Mouse (Mus musculus): ENCODE measurements at regions not wholly inside any gene's neighbourhood (a gene's known extent, or its start where the extent isn't known, plus 50 kb on each side); places are given as distances from the start of the nearest gene placed in this dataset.

DNA sequence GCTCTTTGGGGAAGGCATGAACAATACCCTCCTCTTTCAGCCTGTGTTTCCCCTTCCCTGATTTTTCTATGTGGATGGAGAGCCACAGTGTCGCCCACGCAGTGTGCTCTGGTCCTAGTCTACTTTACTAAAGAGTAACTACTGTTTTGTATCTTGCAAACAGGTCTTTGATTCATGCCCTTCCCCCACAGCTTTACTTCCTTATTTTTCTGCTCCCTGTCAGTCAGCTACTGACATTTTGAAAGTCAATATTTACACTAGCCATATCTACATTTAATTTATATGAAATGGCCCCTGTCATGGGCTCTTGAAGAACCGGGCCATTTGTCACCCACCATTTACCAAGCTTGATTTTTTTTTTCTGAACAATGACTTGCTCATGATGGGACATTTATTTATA lies 168.7 kb upstream of the Stt3b start:
- no peak for DNase-seq (ENCODE audit: extremely low read depth, low read depth, low spot score)

DNA sequence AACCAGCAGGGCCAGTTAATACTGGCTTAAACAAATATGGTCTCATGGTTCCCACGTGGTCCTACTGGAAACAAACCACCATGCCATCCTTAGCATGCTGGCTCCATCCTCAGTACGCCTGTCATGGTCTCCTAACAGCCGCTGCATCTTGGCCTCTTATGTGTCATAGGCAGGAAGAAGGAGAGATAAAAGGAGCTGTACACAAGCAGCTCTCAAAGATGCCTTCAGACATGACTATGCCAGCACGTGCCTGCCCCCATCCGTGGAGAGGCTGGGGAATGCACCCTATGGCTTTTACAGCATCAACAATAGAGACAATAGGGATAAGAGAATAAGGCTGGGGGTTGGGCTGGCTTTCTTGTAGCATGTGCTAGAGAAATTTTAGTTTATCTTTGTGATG lies 171.0 kb upstream of the Stt3b start:
- no peak for DNase-seq (ENCODE audit: extremely low read depth, low read depth, low spot score)

DNA sequence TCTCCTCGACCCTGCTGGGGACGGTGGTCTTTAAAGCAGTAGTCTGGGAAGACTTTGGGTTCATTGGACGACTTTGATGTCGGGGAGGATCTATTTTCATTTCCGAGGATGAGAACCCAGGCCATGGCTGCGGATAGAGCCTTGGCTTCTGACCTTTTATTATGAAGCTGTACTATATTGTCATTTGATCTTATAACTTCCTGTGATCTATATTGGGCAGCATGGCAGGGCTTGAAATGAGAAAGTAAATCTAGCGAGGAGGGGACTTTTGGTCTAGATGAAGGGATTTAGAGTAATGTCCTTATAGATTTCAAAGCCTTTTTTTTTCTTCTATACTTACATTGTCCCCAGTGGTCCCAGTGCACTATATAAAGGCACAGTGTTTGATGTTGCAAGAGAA lies 172.8 kb upstream of the Stt3b start:
- no peak for DNase-seq (ENCODE audit: extremely low read depth, low read depth, low spot score)

DNA sequence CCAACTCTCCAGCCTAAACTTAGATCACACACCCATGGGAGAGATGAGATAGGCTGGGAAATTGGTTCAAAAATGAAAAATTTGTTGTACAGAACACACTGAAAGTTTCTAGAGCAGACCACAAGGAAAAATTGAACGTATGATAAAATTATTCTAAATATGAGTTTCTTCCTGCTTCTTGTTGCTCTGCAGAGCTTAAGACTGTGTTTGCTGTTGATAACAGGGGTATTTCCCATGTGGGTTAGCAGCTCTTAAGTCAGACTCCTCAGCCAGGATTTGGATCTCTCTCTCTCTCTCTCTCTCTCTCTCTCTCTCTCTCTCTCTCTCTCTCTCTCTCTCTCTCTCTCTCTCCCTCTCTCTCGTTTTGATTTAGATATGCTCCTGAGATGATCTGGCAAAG lies 173.5 kb upstream of the Stt3b start:
- DNase-seq (ENCODE audit: extremely low read depth, low read depth, low spot score), result no peak

DNA sequence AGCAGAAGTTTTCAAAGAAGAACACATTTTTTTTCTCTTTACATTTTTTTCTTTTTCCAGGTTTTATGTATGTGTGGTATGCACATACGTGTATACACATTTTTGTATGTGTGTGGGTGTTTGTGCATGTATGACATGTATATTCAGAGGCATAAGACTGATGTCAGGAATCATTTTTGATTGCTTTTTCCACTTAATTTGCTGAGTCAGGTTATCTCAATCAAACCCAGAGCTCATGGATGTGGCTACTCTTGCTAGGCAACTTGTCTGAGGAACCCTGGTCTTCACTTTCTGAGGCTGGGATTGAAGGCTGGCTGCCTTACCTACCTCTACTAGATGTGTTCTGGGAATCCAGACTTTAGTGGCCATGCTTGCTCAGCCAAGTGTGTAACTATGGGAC lies 174.2 kb upstream of the Stt3b start:
- no peak for DNase-seq (ENCODE audit: extremely low read depth, low read depth, low spot score)

DNA sequence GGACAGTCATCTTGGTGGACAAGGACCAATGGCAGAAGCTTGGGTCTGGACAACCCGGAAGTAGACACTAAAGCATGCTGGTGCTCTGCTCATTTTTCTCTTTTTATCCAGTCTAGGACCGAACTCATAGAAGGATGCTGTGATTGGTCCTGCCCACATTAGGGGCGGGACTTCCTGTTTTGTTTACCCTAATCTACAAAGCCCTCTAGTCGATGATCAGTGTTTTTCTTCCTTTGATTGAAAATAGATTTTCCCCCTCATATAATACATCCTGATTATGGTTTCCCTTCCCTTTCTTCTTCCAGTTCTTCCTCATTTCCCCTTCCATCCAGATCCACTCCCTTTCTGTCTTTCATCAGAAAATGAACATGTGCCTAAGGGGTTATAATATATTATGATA lies 175.0 kb upstream of the Stt3b start:
- no peak for DNase-seq (ENCODE audit: extremely low read depth, low read depth, low spot score)

DNA sequence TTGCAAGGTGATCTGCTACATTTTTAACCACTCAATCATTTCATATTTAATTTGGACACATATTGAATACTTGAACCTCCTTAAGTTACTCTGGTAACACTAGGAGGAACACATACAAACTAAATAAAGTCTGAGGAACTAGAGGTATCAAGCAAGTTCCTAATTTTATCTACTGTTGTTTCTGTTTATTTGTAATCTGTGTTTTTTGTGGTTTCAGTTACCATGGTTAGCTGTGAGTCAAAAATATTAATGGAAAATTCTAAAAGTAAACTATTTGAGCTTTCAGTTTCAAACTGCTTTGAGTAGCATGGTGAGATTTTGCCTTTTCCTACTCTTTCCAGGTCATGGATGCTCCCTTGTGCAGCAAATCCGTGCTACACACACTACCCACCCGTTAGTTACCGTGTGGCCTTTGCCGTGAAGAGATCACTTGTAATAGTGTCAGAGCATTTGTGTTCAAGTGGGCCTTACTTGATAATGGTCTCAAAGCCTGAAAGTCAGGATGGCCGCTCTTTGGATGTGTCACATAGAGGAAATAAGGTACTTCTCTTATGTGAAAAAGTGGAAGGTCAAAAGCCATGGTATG lies 177.0 kb upstream of the Stt3b start:
- no peak for DNase-seq (ENCODE audit: extremely low read depth, low read depth, low spot score)

DNA sequence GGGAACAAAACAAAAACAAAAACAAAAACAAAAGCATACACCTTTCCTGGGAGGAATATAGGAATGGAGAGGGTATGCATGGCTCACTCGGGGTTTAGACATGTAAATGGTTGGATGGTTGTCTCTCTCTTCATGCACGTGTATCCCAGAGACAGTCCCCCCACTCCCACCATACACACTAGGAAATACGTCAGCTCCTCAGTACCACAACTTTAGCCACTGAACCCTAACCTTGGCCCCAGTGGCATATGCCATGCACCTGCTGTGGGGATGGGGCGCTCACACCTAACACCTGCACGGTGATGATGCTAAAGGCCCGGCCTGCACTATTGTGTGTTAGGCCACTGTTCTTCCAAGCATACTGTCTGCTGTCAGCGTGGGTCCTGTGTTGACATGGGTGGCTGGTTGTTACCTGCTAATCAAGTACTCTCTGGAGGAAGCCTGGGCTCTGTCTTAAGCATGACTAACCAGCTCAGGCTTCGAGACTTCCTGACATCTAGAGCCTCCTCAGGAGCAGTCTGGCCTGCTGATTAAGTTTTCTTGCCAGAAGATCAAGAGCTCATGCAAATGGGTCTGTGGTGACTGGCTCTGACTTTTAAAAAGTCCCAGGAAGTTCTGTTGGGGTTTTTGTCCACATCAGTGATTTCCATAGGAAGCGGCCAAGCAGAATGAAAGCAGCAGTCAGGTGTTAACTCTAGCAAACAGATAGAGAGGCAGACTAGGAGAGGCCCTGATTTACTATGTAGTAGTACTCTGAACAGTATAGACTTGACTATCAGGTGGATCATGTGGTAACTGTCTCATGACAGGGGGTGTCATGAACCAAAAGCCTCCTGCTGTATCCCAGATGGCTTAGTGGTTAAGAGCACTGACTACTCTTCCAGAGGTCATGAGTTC lies 178.9 kb upstream of the Stt3b start:
- no peak for DNase-seq (ENCODE audit: extremely low read depth, low read depth, low spot score)

DNA sequence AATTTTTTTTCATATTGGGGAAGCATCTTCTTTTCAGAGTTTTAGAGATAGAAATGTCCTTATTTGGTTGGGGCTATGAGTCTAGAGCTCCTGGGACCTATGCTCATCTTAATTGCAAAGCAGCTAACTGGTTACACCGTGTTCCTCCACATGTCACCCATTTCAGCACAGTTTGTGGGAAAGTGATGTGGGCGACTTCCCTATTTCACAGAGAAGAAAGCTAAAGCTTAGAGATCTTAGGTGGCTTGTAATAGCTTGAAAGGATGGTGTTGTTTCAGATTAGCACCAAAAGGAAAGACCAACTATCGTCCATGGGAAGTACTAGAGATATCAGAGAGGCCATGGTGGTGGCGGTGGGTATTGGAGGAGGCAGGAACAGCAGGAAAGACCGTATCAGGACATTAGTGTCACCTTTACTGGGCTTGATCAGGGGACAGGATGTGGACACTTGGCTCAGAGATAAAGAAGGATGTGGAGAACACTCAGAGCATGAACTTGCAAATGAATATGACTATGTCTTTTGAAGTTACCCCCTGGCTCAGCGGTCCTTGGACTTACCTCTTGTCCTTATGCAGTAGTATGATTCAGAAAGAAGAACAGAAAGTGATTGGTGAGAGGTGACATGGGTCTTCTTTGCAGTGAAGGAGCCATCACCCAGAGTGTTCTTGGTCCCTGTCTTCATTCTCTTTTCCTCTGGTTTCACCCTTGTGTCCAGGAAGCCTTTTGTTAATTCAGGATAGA lies 182.4 kb upstream of the Stt3b start:
- DNase-seq (ENCODE audit: extremely low read depth, low read depth, low spot score), result no peak

DNA sequence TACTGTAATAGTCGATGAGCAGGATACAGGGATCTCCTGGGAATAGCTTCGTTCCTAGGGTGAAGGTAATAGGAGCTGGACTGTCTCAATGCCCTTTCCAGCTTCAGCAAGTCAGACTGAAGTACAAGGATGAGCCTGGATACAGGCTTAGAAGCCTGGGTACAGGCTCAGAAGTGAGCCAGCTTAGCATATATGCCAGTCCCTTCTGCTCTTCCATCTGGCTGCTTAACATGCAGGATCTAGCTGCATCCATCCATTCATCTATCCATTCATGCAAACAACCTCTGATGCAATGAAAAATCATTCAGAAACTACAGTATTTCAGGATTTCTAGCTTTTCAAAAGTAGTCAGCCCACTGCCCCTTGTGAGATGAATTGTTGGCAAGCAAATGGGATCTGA lies 183.5 kb upstream of the Stt3b start:
- no peak for DNase-seq (ENCODE audit: extremely low read depth, low read depth, low spot score)

DNA sequence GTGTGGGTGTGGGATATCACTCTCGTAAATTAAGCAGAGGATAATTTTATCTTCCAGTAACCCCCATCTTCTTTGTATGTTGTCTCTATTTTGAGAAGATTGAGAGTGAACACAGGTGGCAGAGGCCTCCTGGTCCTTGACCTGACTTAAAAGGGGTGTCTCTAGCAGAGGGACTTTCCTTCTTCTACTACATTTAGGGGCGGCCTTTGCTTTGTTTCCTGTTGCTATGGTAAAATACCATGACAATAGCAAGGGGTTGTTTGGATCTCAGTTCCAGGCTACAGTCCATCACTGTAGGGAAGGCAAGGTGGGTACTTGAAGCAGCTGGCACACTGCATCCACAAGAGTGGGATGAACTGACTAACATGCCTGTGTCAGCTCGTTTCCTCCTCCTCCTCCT lies 189.3 kb upstream of the Stt3b start:
- no peak for DNase-seq (ENCODE audit: extremely low read depth, low read depth, low spot score)

DNA sequence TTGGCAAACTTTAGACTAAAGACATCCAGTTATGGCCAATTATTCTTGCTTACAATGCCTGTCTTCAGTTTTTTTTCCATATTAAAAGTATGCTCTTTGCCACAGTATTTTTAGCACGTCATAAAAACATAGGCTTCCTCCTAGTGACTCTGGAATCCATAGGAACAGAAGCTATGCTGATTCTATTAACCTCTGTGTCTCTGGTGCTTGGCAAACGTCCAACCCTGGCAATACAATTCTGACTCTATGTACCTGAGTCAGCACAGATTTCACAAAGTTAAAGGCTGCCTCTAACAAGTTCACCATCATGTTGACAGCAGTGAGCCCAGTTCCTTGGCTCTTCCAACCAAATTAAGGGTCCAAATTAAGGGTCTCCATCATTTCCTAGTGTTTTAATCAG lies 194.6 kb upstream of the Stt3b start:
- DNase-seq (ENCODE audit: extremely low read depth, low read depth, low spot score), result no peak

DNA sequence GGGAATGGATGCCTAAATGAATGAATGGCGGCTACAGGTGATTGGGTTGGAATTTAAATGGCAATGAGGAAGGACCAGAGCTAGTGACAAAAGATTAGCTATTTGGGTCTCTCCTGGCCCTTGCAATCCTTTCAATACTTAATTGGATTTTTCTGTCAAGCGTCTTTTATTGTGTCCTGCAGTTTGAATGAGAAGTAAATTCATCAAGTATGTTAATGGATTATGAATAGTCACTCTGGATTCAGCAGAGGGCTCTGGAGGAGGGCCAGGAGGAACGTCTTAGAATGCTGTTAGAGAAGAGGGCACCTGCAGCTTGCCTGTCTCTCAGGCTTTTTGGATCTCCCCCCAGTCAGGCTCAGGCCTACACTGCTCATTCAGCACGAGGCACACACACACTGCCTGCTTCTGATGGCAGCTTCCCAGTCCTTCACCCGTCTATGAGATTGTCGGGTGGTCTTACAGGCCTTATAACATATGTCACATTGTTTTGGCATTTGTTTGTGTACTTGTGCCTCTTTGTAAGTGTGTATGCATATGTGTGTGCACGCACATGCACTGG lies 197.0 kb upstream of the Stt3b start:
- no peak for DNase-seq (ENCODE audit: extremely low read depth, low read depth, low spot score)

DNA sequence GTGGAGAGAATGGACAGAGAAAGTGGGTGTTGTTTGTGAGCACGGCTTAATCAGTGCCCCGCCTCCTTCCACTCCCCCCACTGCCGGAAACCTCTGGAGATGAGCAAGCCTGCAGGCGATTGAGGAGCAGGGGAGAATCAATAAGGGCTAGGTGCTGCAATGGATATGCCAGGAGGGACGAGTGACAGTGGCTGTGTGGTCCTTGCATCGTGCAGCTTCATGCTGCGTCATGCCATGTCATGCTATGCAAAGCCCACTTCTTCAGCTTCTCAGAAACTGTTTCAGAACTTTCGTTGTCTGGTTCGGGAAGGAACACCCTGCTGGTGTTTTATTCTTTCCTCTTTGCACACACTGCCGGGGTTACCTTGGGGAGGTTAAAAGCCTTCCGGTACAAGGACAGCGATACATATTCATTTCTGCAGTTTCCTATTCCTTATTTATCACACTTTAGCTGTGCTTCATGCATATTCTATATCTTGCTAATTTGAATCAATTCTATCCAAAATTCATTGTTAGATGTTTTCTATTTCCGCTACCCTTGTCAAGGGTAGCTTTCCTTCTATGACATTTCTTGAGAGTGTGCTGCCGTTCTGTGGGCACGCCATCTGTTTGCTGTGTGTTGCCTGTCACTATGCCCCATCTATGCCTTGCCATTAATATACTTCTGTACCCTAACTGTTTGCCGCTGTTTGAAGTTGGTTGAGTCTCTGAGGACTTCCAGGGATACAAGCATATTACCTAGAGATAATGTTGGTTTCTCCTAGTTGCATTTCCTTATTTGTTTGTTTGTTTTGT lies 202.8 kb upstream of the Stt3b start:
- no peak for DNase-seq (ENCODE audit: extremely low read depth, low read depth, low spot score)

DNA sequence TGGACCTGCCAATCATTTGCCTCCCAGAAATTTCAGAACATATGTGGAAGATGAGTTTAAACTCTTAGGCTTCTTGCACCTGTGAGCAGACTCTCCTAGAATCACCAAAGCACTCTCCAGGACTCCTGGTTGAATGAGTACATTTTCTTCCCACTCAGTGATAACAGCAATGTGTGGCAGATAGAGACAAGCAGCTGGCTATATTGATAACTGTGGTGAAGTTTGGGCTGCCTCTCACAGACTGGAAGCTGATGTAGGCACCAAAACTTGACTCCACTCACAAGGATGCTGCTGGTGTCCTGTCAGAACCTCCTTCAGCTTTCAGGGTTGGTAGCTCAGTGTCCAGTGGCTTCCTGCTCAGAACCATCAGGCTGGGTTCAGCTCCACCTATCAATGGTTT lies 207.7 kb upstream of the Stt3b start:
- no peak for DNase-seq (ENCODE audit: extremely low read depth, low read depth, low spot score)

DNA sequence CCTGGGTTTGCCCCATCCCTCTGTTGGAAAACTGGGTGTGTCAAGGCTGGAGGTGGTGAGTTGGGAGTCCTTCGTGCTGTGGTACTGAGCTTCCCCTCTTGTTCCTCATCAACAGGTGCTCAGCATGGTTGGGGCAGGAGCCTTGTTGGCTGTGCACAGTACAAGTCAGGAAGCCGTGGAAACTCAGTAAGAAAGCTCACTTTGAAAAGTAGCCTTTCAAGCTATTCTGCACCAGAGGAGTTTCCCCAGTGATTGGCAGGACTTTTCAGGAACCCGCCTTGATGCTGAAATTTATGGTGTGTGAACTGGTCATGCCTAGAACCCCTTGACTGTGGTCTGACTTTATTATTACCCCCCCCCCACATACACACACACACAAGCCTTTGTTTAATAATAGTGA lies 213.9 kb upstream of the Stt3b start:
- DNase-seq (ENCODE audit: extremely low read depth, low read depth, low spot score), result no peak

DNA sequence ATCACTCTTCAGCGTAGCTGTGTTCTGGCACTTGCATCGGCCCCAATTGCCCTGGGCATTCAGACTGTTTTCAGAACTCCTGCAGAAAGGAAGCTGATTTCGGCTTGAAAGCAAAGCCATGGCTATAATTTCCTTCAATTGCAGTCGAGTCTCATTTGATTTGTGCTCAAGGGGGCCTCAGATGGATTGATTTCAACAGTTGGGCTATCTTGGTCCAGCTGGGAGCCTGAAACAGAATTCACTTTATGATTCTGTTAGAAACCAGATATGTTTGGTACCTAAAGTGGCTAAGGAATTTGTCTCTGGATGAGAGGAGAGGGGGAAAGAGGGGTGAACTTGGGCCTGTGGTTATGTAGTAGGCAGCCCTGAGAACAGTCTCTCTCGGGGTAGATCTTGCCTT lies 214.4 kb upstream of the Stt3b start:
- DNase-seq (ENCODE audit: extremely low read depth, low read depth, low spot score), result no peak

DNA sequence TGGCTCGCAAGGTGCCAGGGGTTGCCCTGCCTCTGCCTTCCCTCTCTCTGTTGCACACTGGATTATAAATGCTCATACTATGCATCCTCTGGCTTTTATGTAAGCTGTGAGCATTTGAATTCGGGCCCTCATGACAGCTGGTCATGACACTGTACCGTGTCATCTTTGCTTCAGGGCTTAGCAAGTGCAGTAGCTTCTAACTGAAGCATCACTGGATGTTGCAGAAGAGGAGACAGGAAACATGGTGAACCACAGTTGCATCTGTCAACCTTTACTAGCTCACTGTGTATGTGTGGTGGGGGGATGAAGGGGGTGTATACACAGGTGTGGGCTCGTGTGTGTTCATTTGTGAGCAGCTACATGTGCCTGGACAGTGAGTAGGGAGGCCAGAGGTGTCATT lies 216.1 kb upstream of the Stt3b start:
- DNase-seq (ENCODE audit: extremely low read depth, low read depth, low spot score), result no peak

DNA sequence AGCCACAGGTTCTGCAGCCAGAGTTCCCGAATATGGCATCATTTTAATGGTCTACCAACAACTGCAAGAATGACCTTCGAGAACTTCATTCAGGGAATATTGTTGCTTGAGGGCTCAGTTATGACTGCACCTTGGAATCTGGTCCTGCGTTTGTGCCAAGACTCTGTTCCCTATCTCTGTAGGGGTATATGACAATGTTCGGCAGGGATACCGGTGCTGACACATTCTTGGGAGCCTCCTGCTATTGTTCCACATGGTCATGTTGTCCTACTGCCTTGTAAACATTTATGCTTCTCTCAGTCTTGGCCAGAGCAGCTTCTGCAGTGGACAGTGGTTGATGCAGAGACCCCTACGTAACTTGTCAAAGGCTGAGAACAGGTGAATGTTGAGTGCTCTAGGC lies 216.8 kb upstream of the Stt3b start:
- DNase-seq (ENCODE audit: extremely low read depth, low read depth, low spot score), result peak; percentile 14

DNA sequence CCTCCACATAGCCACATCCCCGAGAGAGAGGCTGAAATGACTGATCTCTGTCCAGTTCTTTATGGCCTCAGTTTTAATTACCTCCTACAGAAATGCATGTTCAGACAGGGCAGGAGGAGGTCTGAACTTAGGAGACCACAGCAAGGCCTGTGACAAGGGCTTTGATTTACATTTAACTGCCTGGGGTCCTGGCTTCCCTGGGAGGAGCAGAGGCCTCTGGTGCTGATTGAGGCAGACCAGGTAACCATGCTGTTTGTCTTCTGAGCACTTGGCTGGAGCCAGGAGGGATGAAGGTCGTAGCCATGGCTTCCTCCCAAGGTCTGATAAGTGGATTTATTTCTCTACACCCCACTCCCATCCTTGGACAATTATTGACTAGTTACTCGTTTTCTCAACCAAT lies 224.0 kb upstream of the Stt3b start:
- DNase-seq (ENCODE audit: extremely low read depth, low read depth, low spot score), result no peak

DNA sequence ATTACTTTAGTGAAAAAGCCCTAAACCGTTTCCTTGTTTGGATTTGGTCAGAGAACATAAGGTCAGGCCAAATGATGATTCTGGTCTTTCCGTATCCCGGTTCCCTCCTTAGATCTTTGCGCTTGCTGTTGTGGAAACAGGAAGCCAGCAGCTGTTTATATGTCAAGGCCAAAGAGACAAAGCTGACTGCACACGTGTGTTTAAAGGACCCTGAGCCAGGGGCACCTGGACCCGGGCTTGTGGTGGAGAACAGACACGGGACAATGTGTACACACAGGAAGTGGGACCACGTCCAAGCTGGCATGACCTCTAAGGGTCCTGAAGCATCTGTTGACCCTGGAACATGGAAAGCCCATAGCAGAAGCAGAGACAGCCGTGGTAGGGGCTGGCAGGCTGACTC lies 233.4 kb upstream of the Stt3b start:
- DNase-seq (ENCODE audit: extremely low read depth, low read depth, low spot score), result no peak

Measured in fat pad, adult 2 months (tissue).